Mouse (Mus musculus): ENCODE results near the gene Sfmbt1. TPM values are rescaled to one million over a fixed set of nuclear protein-coding genes. Genes with fewer than 3 reads are reported as not detected.

The Sfmbt1 gene
- polyA plus RNA-seq, 1 experiment from 2014 or later = 13.4 TPM

GRCm38 (mm10) chr14:30761211-30761610 is 46.6 kb downstream of the Sfmbt1 start:
- no peaks in the 10 kb centered on the region for H3K36me3 ChIP-seq
- WGBS = 92% methylated on average over 1 of the region's 1 CpGs
- H3K9me3 ChIP-seq (replicated peaks) = no peaks in the 10 kb centered on the region
- H3K9ac ChIP-seq = no peak overlapping the region
- ATAC-seq (ENCODE audit: insufficient number of reproducible peaks, low FRiP score, low TSS enrichment, low read depth) = no peak
- no peaks in the 10 kb centered on the region for H3K27me3 ChIP-seq
- H3K27ac ChIP-seq (replicated peaks) = no peak overlapping the region
- no peak overlapping the region for H3K4me2 ChIP-seq (replicated peaks)
- no peak overlapping the region for H3K4me3 ChIP-seq (replicated peaks)
- no peaks in the 10 kb centered on the region for H3K4me1 ChIP-seq

GRCm38 (mm10) chr14:30762131-30762903 is 47.7 kb downstream of the Sfmbt1 start:
- Histone ChIP-seq H3K9ac (no peak overlapping the region), H3K4me1 (no peaks in the 10 kb centered on the region), H3K36me3 (no peaks in the 10 kb centered on the region), H3K9me3 (replicated peaks) (no peaks in the 10 kb centered on the region), H3K27me3 (no peaks in the 10 kb centered on the region), H3K27ac (replicated peaks) (no peak overlapping the region), H3K4me3 (replicated peaks) (no peak overlapping the region), H3K4me2 (replicated peaks) (no peak overlapping the region)
- 91% methylated on average over 7 of the region's 7 CpGs for WGBS
- ATAC-seq (ENCODE audit: insufficient number of reproducible peaks, low FRiP score, low TSS enrichment, low read depth) = no peak

- H3K36me3 ChIP-seq = no peaks in the 10 kb centered on the region
- no peak overlapping the region for H3K4me2 ChIP-seq (replicated peaks)
- no peak for ATAC-seq (ENCODE audit: insufficient number of reproducible peaks, low FRiP score, low TSS enrichment, low read depth)
- H3K4me1 ChIP-seq = no peaks in the 10 kb centered on the region
- no peak overlapping the region for H3K4me3 ChIP-seq (replicated peaks)
- no peak overlapping the region for H3K9ac ChIP-seq
- no peaks in the 10 kb centered on the region for H3K9me3 ChIP-seq (replicated peaks)
- H3K27ac ChIP-seq (replicated peaks) = no peak overlapping the region
- 72% methylated on average over 5 of the region's 5 CpGs for WGBS
- no peaks in the 10 kb centered on the region for H3K27me3 ChIP-seq
These were observed 48.4 kb downstream of the Sfmbt1 start for GRCm38 (mm10) chr14:30762904-30763568.

- WGBS = 92% methylated on average over 6 of the region's 6 CpGs
- no peak overlapping the region for H3K27ac ChIP-seq (replicated peaks)
- no peak for ATAC-seq (ENCODE audit: insufficient number of reproducible peaks, low FRiP score, low TSS enrichment, low read depth)
These were observed 70.0 kb downstream of the Sfmbt1 start for GRCm38 (mm10) chr14:30784614-30785013.

GRCm38 (mm10) chr14:30789471-30789870 is 74.8 kb downstream of the Sfmbt1 start:
- Histone ChIP-seq H3K9ac (no peak overlapping the region), H3K4me3 (replicated peaks) (no peak overlapping the region), H3K9me3 (replicated peaks) (no peaks in the 10 kb centered on the region), H3K4me1 (no peaks in the 10 kb centered on the region), H3K36me3 (peaks cover 29% of the 10 kb centered on the region; the same call in 1 of the 2 replicates), H3K27ac (replicated peaks) (no peak overlapping the region), H3K4me2 (replicated peaks) (no peak overlapping the region), H3K27me3 (no peaks in the 10 kb centered on the region)
- WGBS = 58% methylated on average over 1 of the region's 1 CpGs
- no peak for ATAC-seq (ENCODE audit: insufficient number of reproducible peaks, low FRiP score, low TSS enrichment, low read depth)

More at GRCm38 (mm10) chr14:30784614-30785013, 70.0 kb downstream of the Sfmbt1 start:
- Histone ChIP-seq H3K9me3 (replicated peaks) (no peaks in the 10 kb centered on the region), H3K4me1 (no peaks in the 10 kb centered on the region), H3K27me3 (no peaks in the 10 kb centered on the region), H3K4me2 (replicated peaks) (no peak overlapping the region), H3K36me3 (peaks cover 30% of the 10 kb centered on the region; the same call in 1 of the 2 replicates), H3K4me3 (replicated peaks) (no peak overlapping the region), H3K9ac (no peak overlapping the region)

GRCm38 (mm10) chr14:30792871-30793270 is 78.2 kb downstream of the Sfmbt1 start:
- Histone ChIP-seq H3K4me2 (replicated peaks) (no peak overlapping the region), H3K4me1 (no peaks in the 10 kb centered on the region), H3K27ac (replicated peaks) (no peak overlapping the region), H3K27me3 (no peaks in the 10 kb centered on the region), H3K9ac (no peak overlapping the region), H3K9me3 (replicated peaks) (no peaks in the 10 kb centered on the region), H3K36me3 (peaks cover 16% of the 10 kb centered on the region; the same call in 1 of the 2 replicates), H3K4me3 (replicated peaks) (no peak overlapping the region)
- ATAC-seq (ENCODE audit: insufficient number of reproducible peaks, low FRiP score, low TSS enrichment, low read depth) = no peak
- WGBS = 63% methylated on average over 3 of the region's 3 CpGs

GRCm38 (mm10) chr14:30801756-30802155 is 87.1 kb downstream of the Sfmbt1 start:
- H3K36me3 ChIP-seq = peaks cover 21% of the 10 kb centered on the region
- H3K9ac ChIP-seq = no peak overlapping the region
- no peak for ATAC-seq (ENCODE audit: insufficient number of reproducible peaks, low FRiP score, low TSS enrichment, low read depth)
- 88% methylated on average over 2 of the region's 2 CpGs for WGBS
- no peak overlapping the region for H3K27ac ChIP-seq (replicated peaks)
- H3K4me1 ChIP-seq = no peaks in the 10 kb centered on the region
- no peak overlapping the region for H3K4me3 ChIP-seq (replicated peaks)
- no peaks in the 10 kb centered on the region for H3K27me3 ChIP-seq
- no peak overlapping the region for H3K4me2 ChIP-seq (replicated peaks)
- no peaks in the 10 kb centered on the region for H3K9me3 ChIP-seq (replicated peaks)

GRCm38 (mm10) chr14:30821136-30821535 is 106.5 kb downstream of the Sfmbt1 start:
- H3K9me3 ChIP-seq (replicated peaks) = no peaks in the 10 kb centered on the region
- H3K27me3 ChIP-seq = no peaks in the 10 kb centered on the region
- no peak overlapping the region for H3K4me2 ChIP-seq (replicated peaks)
- H3K4me1 ChIP-seq = peaks cover 13% of the 10 kb centered on the region
- no peak for ATAC-seq (ENCODE audit: insufficient number of reproducible peaks, low FRiP score, low TSS enrichment, low read depth)
- no peak overlapping the region for H3K27ac ChIP-seq (replicated peaks)
- no peak overlapping the region for H3K4me3 ChIP-seq (replicated peaks)
- no peak overlapping the region for H3K9ac ChIP-seq
- H3K36me3 ChIP-seq = peaks cover 22% of the 10 kb centered on the region
- 77% methylated on average over 3 of the region's 3 CpGs for WGBS

GRCm38 (mm10) chr14:30824456-30824995 is 109.9 kb downstream of the Sfmbt1 start:
- Histone ChIP-seq H3K9ac (no peak overlapping the region), H3K9me3 (replicated peaks) (no peaks in the 10 kb centered on the region), H3K4me1 (peaks cover 33% of the 10 kb centered on the region), H3K4me3 (replicated peaks) (no peak overlapping the region), H3K27ac (replicated peaks) (peak overlapping the region; percentile 69), H3K4me2 (replicated peaks) (no peak overlapping the region), H3K36me3 (peaks cover 5% of the 10 kb centered on the region; the same call in 1 of the 2 replicates), H3K27me3 (no peaks in the 10 kb centered on the region)
- WGBS = 27% methylated on average over 6 of the region's 6 CpGs
- ATAC-seq (ENCODE audit: insufficient number of reproducible peaks, low FRiP score, low TSS enrichment, low read depth) = no peak

GRCm38 (mm10) chr14:30825021-30825475 is 110.4 kb downstream of the Sfmbt1 start:
- 0 out of 2 replicates have a peak, but pooled peaks cover 5% of the 10 kb centered on the region for H3K36me3 ChIP-seq
- H3K27ac ChIP-seq (replicated peaks) = peak overlapping the region; percentile 69
- H3K9me3 ChIP-seq (replicated peaks) = no peaks in the 10 kb centered on the region
- peak overlapping the region; percentile 92 for H3K4me3 ChIP-seq (replicated peaks)
- no peaks in the 10 kb centered on the region for H3K27me3 ChIP-seq
- 32% methylated on average over 5 of the region's 5 CpGs for WGBS
- no peak overlapping the region for H3K9ac ChIP-seq
- ATAC-seq (ENCODE audit: insufficient number of reproducible peaks, low FRiP score, low TSS enrichment, low read depth) = no peak
- peaks cover 33% of the 10 kb centered on the region for H3K4me1 ChIP-seq
- peak overlapping the region; percentile 77 for H3K4me2 ChIP-seq (replicated peaks)

- Histone ChIP-seq H3K9me3 (replicated peaks) (no peaks in the 10 kb centered on the region), H3K4me3 (replicated peaks) (peak within 1 kb of the TSS; percentile 92), H3K4me1 (peaks cover 33% of the 10 kb centered on the region), H3K27ac (replicated peaks) (peak within 1 kb of the TSS; percentile 79), H3K27me3 (no peaks in the 10 kb centered on the region), H3K4me2 (replicated peaks) (peak within 1 kb of the TSS; percentile 77), H3K9ac (peak within 1 kb of the TSS; percentile 76), H3K36me3 (0 out of 2 replicates have a peak, but pooled peaks cover 5% of the 10 kb centered on the region)
- ATAC-seq (ENCODE audit: insufficient number of reproducible peaks, low FRiP score, low TSS enrichment, low read depth) = peak; percentile 94
- under 1% methylated on average over 65 of the region's 68 CpGs for WGBS
These were observed 111.0 kb downstream of the Sfmbt1 start, which contains the start of gene Tmem110 for GRCm38 (mm10) chr14:30825476-30826131. TSS of gene Tmem110 (plus strand) at chr14:30825590.
